Mouse (Mus musculus): ENCODE measurements at regions not wholly inside any gene's neighbourhood (a gene's known extent, or its start where the extent isn't known, plus 50 kb on each side); places are given as distances from the start of the nearest gene placed in this dataset.

- TF ChIP-seq ZNF384 (IDR thresholded peaks at IDR 0.05; ENCODE audit: low read depth, low read length), result no peak
- TF ChIP-seq ZC3H11A (IDR thresholded peaks at IDR 0.05; ENCODE audit: borderline replicate concordance, low read depth, low read length), result no peak
- TF ChIP-seq MAFK (IDR thresholded peaks at IDR 0.05; ENCODE audit: insufficient read depth, low read depth, low read length), result no peak
Measured at GRCm38 (mm10) chr2:10737458-10737775, 367.1 kb downstream of the Sfmbt2 start.
